Mouse (Mus musculus) kidney, adult 18-20 months (tissue): ENCODE results near the gene Calm5.
"Not testable (repeated sequence)": the region's sequence is repeated elsewhere in the genome, so short reads cannot be mapped to it uniquely, and the experiment has no call there.

Experiments
- DNase-seq: peaks from one replicate; pipeline ENCODE4 v3.0.0; 2021

Gene Calm5

GRCm38 (mm10) chr13:3853648-3854333 is at the start of gene Calm5:
Gene Calm5, plus strand, starts transcription at chr13:3854173.
- DNase-seq = not testable (repeated sequence)

DNA sequence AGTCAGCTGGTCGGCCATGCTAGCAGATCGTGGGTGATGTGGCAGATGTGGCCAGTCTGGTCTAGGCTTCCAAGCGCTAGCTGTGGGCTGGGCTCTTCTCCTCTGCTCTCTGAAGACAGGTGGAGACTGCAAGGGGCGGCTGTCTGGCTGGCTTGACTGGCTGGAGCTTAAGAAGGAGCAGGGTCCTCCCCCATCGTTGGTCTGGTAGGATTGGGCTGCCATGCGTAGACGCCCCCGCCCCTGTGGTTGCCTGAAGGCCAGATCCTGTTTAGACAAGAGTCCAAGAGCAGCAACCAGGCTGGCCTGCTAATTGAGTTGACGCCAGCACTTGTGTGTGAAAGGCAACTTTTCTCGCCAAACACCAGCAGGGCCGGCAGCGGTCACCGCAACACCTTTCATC is 49.8 kb upstream of the Calm5 start, which contains the start of gene Calml3:
Calml3 (minus strand) TSS at position 131 of the 400 bp plus-strand sequence.
- peak; percentile 38 for DNase-seq

DNA sequence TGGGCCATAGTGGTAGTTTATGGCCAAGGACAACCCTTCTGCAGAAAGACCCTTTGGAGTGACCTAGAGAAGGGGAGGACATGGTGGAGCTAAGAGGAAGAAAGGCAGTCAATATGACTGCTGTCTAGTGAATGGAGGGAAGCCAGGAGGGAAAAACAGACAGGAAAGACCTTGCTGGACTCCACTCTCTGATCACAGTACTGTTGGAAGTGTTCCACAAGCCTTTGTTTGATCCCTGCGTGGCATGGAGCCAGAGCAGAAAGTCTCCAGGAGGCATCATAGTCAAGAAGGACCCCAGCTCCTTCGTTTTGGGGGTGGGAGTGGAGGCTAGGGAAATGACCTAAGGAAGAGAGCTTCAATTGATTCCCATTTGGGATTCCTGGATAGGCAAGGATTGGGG is 48.8 kb upstream of the Calm5 start:
- peak; percentile 21 for DNase-seq

DNA sequence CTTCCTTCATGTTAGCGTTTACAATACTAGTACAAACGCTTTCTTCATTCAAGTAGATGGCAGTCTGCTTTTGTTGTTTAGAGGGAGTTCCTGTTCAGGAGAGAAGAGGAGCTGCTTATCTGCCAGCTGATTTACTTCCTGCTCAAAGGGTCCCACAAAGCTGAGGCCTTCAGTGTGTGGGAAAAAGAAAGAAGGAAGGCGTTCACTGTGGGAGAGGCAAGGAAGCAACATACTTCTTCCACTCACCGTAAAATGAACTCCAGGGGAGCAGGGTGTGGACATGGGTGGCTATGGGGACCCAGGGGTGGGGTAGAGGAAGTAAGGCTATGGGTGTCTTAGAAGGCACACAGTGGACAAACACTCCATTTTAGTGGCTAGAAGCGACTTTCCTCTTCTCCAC is 48.3 kb upstream of the Calm5 start:
- DNase-seq = no peak

GRCm38 (mm10) chr13:3807131-3807827 is 46.7 kb upstream of the Calm5 start:
- no peak for DNase-seq

DNA sequence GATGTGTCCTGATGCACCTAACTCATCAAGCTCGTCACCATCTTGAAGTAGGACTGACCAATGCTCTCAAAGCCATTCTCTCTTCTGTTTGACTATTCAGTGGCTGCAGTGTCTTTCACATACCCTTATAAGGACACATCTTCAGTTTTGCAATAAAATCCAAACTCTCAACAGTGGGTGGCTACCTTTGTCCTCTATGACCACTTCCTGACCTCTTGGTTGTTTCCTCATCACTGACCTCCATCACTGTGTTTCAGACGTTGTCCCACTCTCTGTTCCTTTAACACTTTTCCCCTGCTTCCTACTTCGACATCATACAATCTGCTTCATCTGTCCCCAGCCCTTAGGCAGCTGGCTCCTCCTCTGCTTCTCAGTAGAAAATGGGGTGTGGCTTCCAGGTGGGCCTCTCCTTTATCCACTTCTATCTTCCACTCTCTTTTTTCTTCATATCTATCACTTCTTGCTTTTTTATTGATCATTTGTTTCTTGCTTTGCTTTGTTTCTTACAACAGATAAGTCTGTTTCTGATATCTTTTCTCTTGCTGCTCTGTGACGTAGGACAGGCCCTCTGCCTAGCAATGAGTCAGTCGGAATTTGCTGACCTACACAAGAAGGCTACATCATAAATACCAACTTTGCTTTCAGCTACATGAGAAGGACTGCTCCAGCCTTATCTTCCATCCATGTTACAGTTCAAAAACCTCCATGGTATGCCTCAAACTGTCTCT is 35.8 kb upstream of the Calm5 start:
- DNase-seq = no peak

GRCm38 (mm10) chr13:3818740-3819076 is 35.3 kb upstream of the Calm5 start:
- no peak for DNase-seq

DNA sequence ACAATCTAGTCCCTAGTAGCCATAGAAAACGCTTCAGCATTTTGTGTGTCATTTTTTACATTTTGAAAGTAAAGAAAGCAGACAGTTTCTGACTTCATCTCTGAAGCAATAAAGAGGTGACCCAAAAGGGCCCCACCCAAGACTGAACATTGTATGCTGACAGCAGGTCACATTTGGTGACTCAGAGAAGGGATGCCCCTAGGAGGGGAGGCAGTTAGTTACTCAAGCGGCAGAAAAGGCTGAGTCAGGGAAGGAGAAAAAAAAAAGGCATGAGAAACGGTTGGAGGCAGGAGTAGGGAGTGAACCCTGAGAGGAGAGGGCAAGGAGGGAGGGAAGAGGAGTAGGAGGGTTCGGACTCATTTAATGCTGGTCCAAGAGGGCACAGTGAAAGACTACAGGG is 31.9 kb upstream of the Calm5 start:
- no peak for DNase-seq

DNA sequence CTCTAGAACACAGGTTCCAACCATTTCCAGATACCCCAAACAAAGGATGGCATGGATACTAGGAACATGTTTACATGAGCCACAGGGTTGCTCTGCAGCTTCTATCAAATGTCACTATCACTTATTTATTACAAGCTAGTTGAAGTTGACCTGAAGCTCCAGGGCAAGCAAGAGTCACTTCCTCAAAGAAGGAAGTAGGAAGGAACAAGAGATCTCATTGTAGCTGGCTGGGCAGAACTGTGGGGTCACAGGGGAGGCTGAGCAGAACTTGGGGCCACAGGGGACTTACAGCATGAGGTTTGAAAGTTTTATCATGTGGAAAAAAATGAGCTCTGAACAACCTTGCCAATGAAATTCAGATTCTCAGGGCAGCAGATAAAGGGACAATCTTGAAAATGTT is 28.2 kb upstream of the Calm5 start:
- DNase-seq = no peak

- DNase-seq = no peak
Observed at GRCm38 (mm10) chr13:3831546-3831945, 22.4 kb upstream of the Calm5 start.

GRCm38 (mm10) chr13:3831994-3832393 is 22.0 kb upstream of the Calm5 start:
- no peak for DNase-seq

DNA sequence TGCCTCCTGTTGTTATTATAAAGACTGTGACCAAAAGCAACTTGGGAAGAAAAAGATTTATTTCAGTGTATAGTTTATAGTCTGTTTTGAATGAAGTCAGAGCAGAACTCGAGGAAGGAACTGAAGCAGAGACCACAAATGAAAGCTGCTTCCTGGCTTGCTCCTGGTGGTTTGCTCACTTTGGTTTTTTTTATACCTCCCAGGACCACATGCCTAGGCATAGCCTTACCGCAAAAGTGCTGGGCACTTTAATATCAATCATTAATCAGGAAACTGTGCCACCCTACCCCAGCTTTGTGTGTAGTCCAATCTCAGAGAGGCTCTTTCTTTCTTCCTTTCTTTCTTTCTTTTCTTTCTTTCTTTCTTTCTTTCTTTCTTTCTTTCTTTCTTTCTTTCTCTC is 21.5 kb upstream of the Calm5 start:
- DNase-seq = no peak

DNA sequence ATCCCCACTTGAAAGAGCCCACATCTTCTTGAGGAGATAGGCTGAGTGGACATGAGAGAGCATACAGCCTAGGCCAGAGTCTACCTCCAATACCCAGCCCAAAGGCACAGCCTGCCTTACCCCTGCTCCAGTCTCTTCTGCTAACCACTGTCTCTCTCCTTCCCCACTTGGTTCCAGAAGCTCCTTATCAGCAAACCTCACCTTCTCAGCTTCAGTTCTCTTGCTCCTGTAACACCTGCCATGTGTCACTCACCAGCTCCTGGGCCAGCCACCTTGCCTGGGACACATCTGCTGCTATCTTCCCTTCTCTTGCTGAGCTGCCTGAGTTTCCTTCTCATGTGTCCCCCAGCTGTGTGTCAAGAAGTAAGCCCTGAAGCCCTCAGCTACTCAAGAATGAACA is 20.3 kb upstream of the Calm5 start:
- not testable (repeated sequence) for DNase-seq

DNA sequence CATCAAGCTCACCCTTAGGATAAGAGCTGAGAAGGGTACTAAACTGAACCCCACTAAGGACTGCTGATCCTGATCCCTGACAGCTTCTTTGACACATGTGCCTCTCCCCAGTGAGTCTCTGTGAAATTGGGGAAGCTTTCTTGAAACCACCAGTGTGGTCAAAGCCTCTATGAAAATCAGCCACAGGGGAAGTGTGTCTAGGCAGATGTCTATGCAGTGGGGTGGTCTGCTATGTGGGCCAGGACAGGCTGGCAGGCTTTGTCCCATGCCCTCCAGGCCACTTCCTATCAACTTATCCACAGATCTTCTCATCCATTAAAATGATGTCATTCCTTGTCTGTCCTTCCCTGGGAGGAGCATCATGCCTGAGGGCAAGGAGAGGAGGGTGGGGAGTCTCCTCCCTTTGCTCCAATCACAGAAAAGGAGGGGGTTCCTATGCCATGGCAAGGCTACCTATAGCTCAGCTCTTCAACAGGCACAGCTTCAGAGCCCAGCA is 16.6 kb upstream of the Calm5 start, which contains the start of gene Calm4:
Calm4 (plus strand) TSS at position 446 of the 496 bp plus-strand sequence.
- not testable (repeated sequence) for DNase-seq

GRCm38 (mm10) chr13:3840662-3841061 is 13.3 kb upstream of the Calm5 start:
- DNase-seq = not testable (repeated sequence)

- no peak for DNase-seq
Observed at GRCm38 (mm10) chr13:3850330-3850729, 3.6 kb upstream of the Calm5 start.

- DNase-seq = no peak
Observed at GRCm38 (mm10) chr13:3854856-3855255, 883 bp downstream of the Calm5 start.

GRCm38 (mm10) chr13:3856252-3856651 is 2.3 kb downstream of the Calm5 start:
- DNase-seq = no peak

DNA sequence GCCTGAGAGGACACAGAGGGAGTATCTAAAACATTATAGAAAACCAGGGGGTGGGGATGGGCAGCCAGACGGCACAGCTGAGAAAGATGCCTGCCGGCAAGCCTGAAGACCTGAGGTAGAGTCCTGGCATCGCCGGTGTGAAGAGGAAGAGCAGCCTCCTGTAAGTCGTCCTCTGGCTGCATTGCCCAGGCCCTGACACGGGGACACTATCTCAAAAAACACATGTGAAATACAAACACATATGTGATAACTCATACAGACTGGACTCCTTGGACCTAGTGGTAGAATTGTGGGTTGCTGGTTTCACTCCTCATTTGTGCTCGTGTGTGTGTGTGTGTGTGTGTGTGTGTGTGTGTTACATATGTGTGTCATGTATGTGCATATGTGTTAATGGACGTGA is 7.3 kb downstream of the Calm5 start:
- no peak for DNase-seq

- no peak for DNase-seq
Observed at GRCm38 (mm10) chr13:3862325-3862724, 8.4 kb downstream of the Calm5 start.

DNA sequence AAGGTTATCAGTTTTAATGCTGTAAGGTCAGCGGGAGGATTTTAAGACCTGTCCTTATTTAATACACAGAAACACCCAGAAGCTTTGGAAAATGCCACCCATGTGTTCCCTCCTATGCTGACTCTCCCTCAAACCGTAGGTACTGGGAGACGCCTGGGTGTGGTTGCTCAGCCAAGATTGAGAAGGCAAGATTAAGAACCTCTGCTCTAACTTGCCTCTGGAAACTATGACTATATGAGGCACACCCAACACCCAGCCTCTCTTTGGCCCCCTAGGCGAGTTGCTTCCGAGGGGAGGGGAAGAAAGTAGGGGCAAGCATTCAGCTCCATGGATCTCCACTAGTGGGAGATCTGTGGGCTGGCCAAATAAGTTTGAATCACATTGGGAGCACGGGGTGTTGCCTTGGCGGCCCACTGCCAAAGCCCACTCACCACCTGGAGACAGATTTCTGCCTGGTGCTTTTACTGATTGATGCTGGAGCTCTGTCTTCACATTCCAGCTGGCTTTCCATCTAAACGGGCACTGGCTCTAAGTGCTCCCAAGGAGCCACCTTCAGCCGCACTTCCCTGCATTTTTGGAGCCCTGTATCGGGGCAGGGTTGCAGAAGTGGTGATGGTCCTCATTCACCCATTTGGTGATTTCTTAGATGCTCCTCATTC is 9.1 kb downstream of the Calm5 start:
- no peak for DNase-seq

GRCm38 (mm10) chr13:3865648-3866354 is 11.8 kb downstream of the Calm5 start:
- DNase-seq = no peak
